Mouse (Mus musculus) heart, adult 2 months (tissue): ENCODE measurements around the gene Tex48.

ENCODE experiments used
- EP300 ChIP-seq: fragments of 200-500 bp; IDR thresholded peaks from 2 replicates; pipeline ENCODE4 v1.6.1; 2011; ENCODE audit warnings: low read depth, low read length, control low read depth; ENCODE audit not compliant: insufficient read depth
- POLR2A ChIP-seq: fragments of 200-500 bp; IDR thresholded peaks from 2 replicates; pipeline ENCODE4 v1.6.1; 2011; ENCODE audit warnings: mild to moderate bottlenecking, low read depth, low read length, control low read depth; ENCODE audit not compliant: insufficient read depth

- TF ChIP-seq EP300 (peak; percentile 91), POLR2A (no peak)
Measured at GRCm38 (mm10) chr4:63605545-63605944, 16.7 kb downstream of the Tex48 start.
